Mouse (Mus musculus): ENCODE data around the gene Ndufaf4. TPM values are rescaled to one million over a fixed set of nuclear protein-coding genes. Genes with fewer than 3 reads are reported as not detected.
"Not testable (repeated sequence)": the region's sequence is repeated elsewhere in the genome, so short reads cannot be mapped to it uniquely, and the experiment has no call there.

Gene Ndufaf4
- 10 to 100 TPM; 63.7 to 64.0 TPM for total RNA-seq (2021)
- long read RNA-seq, experiment 1, transcript Ndufaf4-202 (2 exons, 2,358 nt): minor isoform, 29 of 141 reads
- long read RNA-seq, experiment 1, transcript Ndufaf4-201 (3 exons, 3,632 nt): major isoform, 103 of 141 reads
- long read RNA-seq, experiment 1, partial matches to known transcripts: 3 of 141 reads
- long read RNA-seq, experiment 1, other reads (novel, unspliced or antisense): 4 of 141 reads
- long read RNA-seq, experiment 2, transcript Ndufaf4-202 (2 exons, 2,358 nt): minor isoform, 17 of 89 reads
- long read RNA-seq, experiment 2, transcript Ndufaf4-201 (3 exons, 3,632 nt): major isoform, 67 of 89 reads
- long read RNA-seq, experiment 2, partial matches to known transcripts: 0 of 89 reads
- long read RNA-seq, experiment 2, other reads (novel, unspliced or antisense): 5 of 89 reads

- DNase-seq: peak; percentile 100
- intact Hi-C loops (cut with DNase I): loop anchor here (1.0 to 10.0 kb wide), 4 partner anchors 69 to 403 kb away; partner anchors contain the start of genes Gpr63, Mms22l and Ufl1
These were observed at the start of gene Ndufaf4 for GRCm38 (mm10) chr4:24897851-24898515. Ndufaf4 (plus strand) TSS chr4:24898083.

- intact Hi-C loops (cut with DNase I): no loop called here
- peak; percentile 64 to 75 for DNase-seq
These were observed 47.2 kb upstream of the Ndufaf4 start, which contains the start of gene Klhl32 for GRCm38 (mm10) chr4:24850401-24851325. Klhl32 (minus strand) TSS chr4:24851124.

GRCm38 (mm10) chr4:24865691-24866090, 32.2 kb upstream of the Ndufaf4 start:
- intact Hi-C loops (cut with DNase I): no loop called here
- DNase-seq: no peak

GRCm38 (mm10) chr4:24869230-24869629, 28.7 kb upstream of the Ndufaf4 start:
- intact Hi-C loops (cut with DNase I): no loop called here
- no peak for DNase-seq

- DNase-seq; intact Hi-C loops (cut with DNase I): not testable (repeated sequence)
These were observed 8.5 kb upstream of the Ndufaf4 start for GRCm38 (mm10) chr4:24889386-24889785.

GRCm38 (mm10) chr4:24892293-24892692, 5.6 kb upstream of the Ndufaf4 start:
- DNase-seq: not testable (repeated sequence)
- intact Hi-C loops (cut with DNase I): loop anchor here (10.0 kb wide), 2 partner anchors 393 to 397 kb away; partner anchors contain the start of genes Mms22l and Ufl1

GRCm38 (mm10) chr4:24894625-24895024, 3.3 kb upstream of the Ndufaf4 start:
- intact Hi-C loops (cut with DNase I): loop anchor here (5.0 to 10.0 kb wide), 3 partner anchors 73 to 400 kb away; partner anchors contain the start of genes Gpr63, Mms22l and Ufl1
- no peak for DNase-seq

GRCm38 (mm10) chr4:24896829-24897228, 1.1 kb upstream of the Ndufaf4 start:
- intact Hi-C loops (cut with DNase I): loop anchor here (1.0 to 10.0 kb wide), 4 partner anchors 70 to 402 kb away; partner anchors contain the start of genes Gpr63, Mms22l and Ufl1
- peak in 1 of 2 experiments; percentile 21 for DNase-seq

GRCm38 (mm10) chr4:24897351-24897750, 532 bp upstream of the Ndufaf4 start:
- no peak for DNase-seq
- intact Hi-C loops (cut with DNase I): loop anchor here (1.0 to 10.0 kb wide), 4 partner anchors 70 to 403 kb away; partner anchors contain the start of genes Gpr63, Mms22l and Ufl1

GRCm38 (mm10) chr4:24898636-24899035, 753 bp downstream of the Ndufaf4 start:
- intact Hi-C loops (cut with DNase I): loop anchor here (5.0 to 10.0 kb wide), 3 partner anchors 69 to 404 kb away; partner anchors contain the start of genes Gpr63, Mms22l and Ufl1

GRCm38 (mm10) chr4:24899146-24899545, 1.3 kb downstream of the Ndufaf4 start:
- intact Hi-C loops (cut with DNase I): loop anchor here (5.0 to 10.0 kb wide), 3 partner anchors 68 to 404 kb away; partner anchors contain the start of genes Gpr63, Mms22l and Ufl1
- DNase-seq: no peak

More at GRCm38 (mm10) chr4:24898636-24899035, 753 bp downstream of the Ndufaf4 start:
- DNase-seq: no peak

- no peak for DNase-seq
- intact Hi-C loops (cut with DNase I): loop anchor here (10.0 kb wide), 1 partner anchor 267 kb away; no protein-coding TSS in a partner anchor
These were observed 9.9 kb downstream of the Ndufaf4 start for GRCm38 (mm10) chr4:24907745-24908144.

- intact Hi-C loops (cut with DNase I): no loop called here
- no peak for DNase-seq
These were observed 17.7 kb downstream of the Ndufaf4 start for GRCm38 (mm10) chr4:24915631-24916030.

- no peak for DNase-seq
- intact Hi-C loops (cut with DNase I): no loop called here
These were observed 22.2 kb downstream of the Ndufaf4 start for GRCm38 (mm10) chr4:24920006-24920577.

GRCm38 (mm10) chr4:24924726-24925125, 26.8 kb downstream of the Ndufaf4 start:
- DNase-seq: no peak
- intact Hi-C loops (cut with DNase I): no loop called here

- DNase-seq: no peak
- intact Hi-C loops (cut with DNase I): no loop called here
These were observed 30.4 kb downstream of the Ndufaf4 start for GRCm38 (mm10) chr4:24928260-24928780.

- intact Hi-C loops (cut with DNase I): no loop called here
- DNase-seq: no peak
These were observed 31.0 kb downstream of the Ndufaf4 start for GRCm38 (mm10) chr4:24928926-24929325.

GRCm38 (mm10) chr4:24942728-24943424, 45.0 kb downstream of the Ndufaf4 start:
- intact Hi-C loops (cut with DNase I): no loop called here

More at GRCm38 (mm10) chr4:24942728-24943424, 45.0 kb downstream of the Ndufaf4 start:
- DNase-seq: no peak

Data from heart, postnatal 14 days (tissue).